In genomic region chr13:3748859-3749258, GRCm38 (mm10) we compare ENCODE assay signal across 12 mouse cellular contexts. TPM values are rescaled to one million over a fixed set of nuclear protein-coding genes. Genes with fewer than 3 reads are reported as not detected.
"Had no signal": no experiment of that assay in that cellular context is flagged by ENCODE, and none has a peak within 500 bp of the region (broad histone marks: within the 10 kb centered on the region; RNA-seq: fewer than 3 reads in every experiment).

No protein-coding gene starts in this region.

- H3K27me3 ChIP-seq: limb, embryonic 12.5 days; neural tube, embryonic 12.5 days had no signal

- H3K4me1 ChIP-seq: neural tube, embryonic 12.5 days had no signal

- DNase-seq: layer of hippocampus, adult 9-11 months; layer of hippocampus, postnatal 36 days; midbrain, embryonic 14.5 days; right cerebral cortex, postnatal 4 days; thymus, adult 18-20 months; thymus, postnatal 14 days had no signal

- H3K4me3 ChIP-seq: limb, embryonic 12.5 days; midbrain, embryonic 10.5 days; myocyte; neural tube, embryonic 12.5 days had no signal

- H3K27ac ChIP-seq: limb, embryonic 12.5 days; liver, embryonic 14.5 days; midbrain, embryonic 10.5 days; neural tube, embryonic 12.5 days had no signal

- H3K9ac ChIP-seq: limb, embryonic 12.5 days; liver, embryonic 14.5 days; neural tube, embryonic 12.5 days had no signal

- H3K36me3 ChIP-seq: limb, embryonic 12.5 days; midbrain, embryonic 10.5 days; neural tube, embryonic 12.5 days had no signal

- H3K4me2 ChIP-seq: limb, embryonic 12.5 days; neural tube, embryonic 12.5 days had no signal

- H3K9me3 ChIP-seq: limb, embryonic 12.5 days; midbrain, embryonic 10.5 days; neural tube, embryonic 12.5 days had no signal

RNA-seq across cellular contexts. Expression of gene Calml3, which starts 55.3 kb away (rescaled TPM):
- polyA plus RNA-seq: liver, adult 2 months; liver, embryonic 14.5 days; midbrain, embryonic 10.5 days; midbrain, embryonic 14.5 days; neural tube, embryonic 12.5 days had no signal
